Mouse (Mus musculus): ENCODE data around the gene Tmem87a. TPM values are rescaled to one million over a fixed set of nuclear protein-coding genes. Genes with fewer than 3 reads are reported as not detected.

Gene Tmem87a
- polyA plus RNA-seq, 1 experiment from 2014 or later = 26.1 TPM

DNA sequence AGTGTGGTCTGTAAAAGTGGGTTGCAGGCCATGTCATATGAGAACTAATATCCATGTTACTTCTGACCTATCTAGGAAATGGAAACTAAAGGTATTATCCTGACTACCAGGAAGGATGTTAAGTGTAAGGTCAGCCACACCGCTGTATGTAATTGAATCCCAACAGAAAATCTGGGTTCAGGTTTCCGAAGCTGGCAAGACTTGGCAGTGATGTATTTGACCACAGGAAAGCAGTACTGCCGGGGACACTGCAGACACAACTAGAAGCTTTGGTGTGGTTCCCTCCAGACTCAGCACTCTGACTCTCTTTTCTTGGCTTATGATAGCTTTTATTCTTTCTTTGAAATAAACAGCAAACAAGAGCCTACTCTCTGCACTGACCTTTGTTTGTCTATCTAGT is 37.4 kb downstream of the Tmem87a start:
- no peak for DNase-seq (ENCODE audit: low spot score)

DNA sequence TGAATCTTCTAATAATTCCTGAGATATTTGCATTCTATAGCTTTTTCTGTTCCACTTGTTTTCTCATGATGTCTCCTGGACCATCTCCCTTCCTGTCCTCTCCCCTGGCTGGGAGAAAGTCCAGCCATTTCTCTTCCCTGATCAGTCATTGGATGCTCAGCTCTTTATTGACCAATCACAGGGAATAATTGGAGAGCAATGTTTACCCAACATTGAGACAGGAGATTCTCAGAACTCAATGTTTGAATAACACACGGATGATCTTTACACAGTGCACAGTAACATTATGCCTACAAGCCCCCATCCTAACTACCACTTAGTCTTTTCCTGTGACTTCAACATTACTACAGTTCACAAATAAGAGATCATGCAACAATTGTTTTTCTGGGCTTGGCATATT is 43.5 kb downstream of the Tmem87a start:
- no peak for DNase-seq (ENCODE audit: low spot score)

DNA sequence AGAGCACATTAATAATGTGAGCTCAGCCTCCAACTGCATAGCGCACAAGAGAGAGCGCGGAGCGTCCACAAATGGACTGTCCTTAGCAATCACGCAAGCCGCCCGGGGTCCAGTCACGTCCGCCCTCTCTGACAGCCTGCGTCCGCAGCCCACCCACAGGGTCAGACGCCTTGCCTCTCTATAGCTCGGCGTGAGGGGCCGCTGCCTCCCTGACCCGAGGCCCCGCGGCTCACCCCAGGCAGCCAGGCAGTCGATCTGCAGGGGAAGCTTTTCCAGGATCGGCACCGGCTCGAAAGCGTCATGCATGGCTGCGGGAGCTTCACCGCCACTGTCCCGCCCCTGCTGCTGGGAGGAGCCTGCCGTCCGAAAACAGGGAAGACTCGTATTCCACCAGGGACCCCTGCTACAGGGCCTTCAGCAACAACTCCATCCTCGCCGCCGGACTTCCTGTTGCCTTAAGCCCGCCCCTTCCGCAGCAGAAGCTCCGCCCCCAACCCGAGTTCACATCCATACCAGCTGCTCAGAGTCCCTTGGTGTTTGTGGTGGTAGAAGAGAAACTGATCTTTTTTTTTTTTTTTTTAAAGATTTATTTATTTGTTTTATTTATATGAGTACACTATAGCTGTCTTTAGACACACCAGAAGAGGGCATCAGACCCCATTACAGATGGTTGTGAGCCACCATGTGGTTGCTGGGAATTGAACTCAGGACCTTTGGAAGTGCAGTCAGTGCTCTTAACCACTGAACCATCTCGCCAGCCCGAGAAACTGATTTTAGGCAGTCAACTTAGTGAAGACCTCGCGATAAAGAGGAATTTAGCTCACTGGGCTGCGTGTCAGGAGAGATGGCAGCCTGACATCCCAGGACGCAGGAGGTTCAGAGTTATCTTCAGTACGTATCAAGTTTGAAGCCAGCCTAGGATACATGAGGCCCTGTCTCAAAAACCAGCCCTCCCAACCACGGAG is 50.9 kb downstream of the Tmem87a start, which contains the start of gene Vps39:
Gene Vps39, minus strand, starts transcription at position 456 of the 965 bp plus-strand sequence.
- DNase-seq (ENCODE audit: low spot score) = peak; percentile 87

- no peak for DNase-seq (ENCODE audit: low spot score)
Measured at GRCm38 (mm10) chr2:120351321-120351720, 52.6 kb downstream of the Tmem87a start.

- peak; percentile 30 for DNase-seq (ENCODE audit: low spot score)
Measured at GRCm38 (mm10) chr2:120348120-120348519, 55.8 kb downstream of the Tmem87a start.

DNA sequence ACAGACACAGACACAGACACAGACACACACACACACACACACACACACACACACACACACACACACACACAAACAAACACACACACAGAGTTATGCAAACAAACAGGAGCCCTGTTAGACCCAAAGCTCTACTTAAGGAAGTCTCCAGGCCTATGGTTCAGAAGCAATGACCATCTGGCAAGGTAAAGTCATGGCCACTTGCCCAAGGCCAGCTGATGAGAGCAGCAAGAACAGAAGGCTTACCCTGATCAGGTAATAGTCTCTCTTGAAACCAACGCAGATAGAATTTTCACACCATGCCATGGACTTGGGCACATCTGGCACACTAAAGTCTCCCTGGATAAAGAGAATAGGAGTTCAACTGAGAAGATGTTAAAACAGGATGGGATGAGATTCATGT is 62.2 kb downstream of the Tmem87a start:
- DNase-seq (ENCODE audit: low spot score) = no peak

GRCm38 (mm10) chr2:120337886-120338285 is 66.0 kb downstream of the Tmem87a start:
- no peak for DNase-seq (ENCODE audit: low spot score)

DNA sequence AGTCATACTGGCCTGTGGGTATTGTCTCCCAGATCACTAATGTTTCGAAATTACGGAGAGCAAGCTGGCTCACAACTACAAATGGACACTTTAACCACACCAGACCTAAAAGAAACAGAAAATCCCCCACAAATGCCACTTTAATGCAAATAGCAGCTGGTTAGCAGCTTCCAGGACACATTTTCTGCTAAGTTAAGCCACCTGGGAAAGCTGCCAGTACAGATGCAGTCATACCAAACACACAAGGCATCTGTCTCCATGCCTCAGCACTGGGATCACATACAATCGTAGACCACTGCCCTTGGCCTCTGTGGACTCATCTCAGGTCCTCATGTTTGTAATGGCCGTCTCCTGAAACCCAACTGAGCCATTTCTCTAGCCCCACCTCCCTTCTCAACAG is 72.3 kb downstream of the Tmem87a start:
- no peak for DNase-seq (ENCODE audit: low spot score)

GRCm38 (mm10) chr2:120315077-120315476 is 88.8 kb downstream of the Tmem87a start:
- DNase-seq (ENCODE audit: low spot score) = no peak

DNA sequence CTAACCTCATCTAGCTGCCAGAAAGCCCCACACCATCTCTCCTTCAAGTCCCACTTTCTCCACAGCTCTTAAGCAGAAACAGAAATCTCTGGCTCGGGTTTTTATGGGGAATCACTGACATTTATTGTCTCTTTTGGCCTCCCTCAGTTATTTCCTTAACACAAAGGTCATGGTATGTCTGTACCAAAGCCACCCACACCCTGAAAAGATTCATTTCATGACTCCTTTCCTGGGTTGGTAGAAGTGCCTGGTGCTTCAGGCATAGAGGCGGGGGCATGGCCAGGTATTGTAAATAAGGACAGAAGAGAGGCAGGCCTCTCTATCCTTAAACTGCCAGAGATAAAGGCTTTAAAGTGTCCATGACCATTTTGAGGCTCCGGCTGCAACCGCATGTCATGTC is 89.4 kb downstream of the Tmem87a start:
- DNase-seq (ENCODE audit: low spot score) = no peak

DNA sequence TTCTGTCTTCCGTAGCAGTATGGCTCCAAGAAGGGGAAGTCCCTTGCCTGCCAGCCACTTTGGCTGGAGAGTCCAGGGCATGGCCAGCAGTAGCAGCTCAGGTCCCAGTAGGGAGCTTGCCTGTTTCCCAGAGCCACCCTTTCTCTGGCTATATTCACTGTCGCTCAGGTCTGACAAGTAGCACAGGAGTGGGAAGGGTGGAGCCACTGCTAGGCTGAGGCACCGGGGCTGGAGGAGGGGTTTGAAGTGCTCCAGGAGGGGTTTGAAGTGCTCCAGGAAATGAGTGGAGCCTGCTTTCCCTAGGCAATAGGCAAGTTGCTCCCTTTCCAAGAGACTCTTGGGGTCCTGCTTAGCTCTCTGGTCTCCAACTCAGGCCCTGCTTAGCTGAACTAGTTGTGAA is 89.9 kb downstream of the Tmem87a start, which contains the start of gene Pla2g4f:
Gene Pla2g4f, minus strand, starts transcription at position 190 of the 400 bp plus-strand sequence.
- DNase-seq (ENCODE audit: low spot score) = no peak

GRCm38 (mm10) chr2:120312276-120312825 is 91.6 kb downstream of the Tmem87a start:
- no peak for DNase-seq (ENCODE audit: low spot score)

Other genes with a start within 250 kb of the Tmem87a start
- 33.4 and 34.5 TPM in 2 replicates for gene Ehd4, start 249.5 kb downstream of the Tmem87a start, polyA plus RNA-seq (2015; fragmentation: Nextera tagmentation; extraction: Ambion mirVana)
- gene Pla2g4e, start 158.8 kb downstream of the Tmem87a start, polyA plus RNA-seq (2015; fragmentation: Nextera tagmentation; extraction: Ambion mirVana) = 0.09 TPM in 2 replicates
- gene Pla2g4d, start 114.9 kb downstream of the Tmem87a start, polyA plus RNA-seq (2015; fragmentation: Nextera tagmentation; extraction: Ambion mirVana) = 0.08 and 0.13 TPM in 2 replicates
- 0.30 and 0.32 TPM in 2 replicates for gene Pla2g4f, start 89.9 kb downstream of the Tmem87a start, polyA plus RNA-seq (2015; fragmentation: Nextera tagmentation; extraction: Ambion mirVana)
- gene Vps39, start 51.0 kb downstream of the Tmem87a start, polyA plus RNA-seq (2015; fragmentation: Nextera tagmentation; extraction: Ambion mirVana) = 25.4 and 25.7 TPM in 2 replicates
- 24.1 and 31.9 TPM in 2 replicates for gene Ganc, start 217 bp downstream of the Tmem87a start, polyA plus RNA-seq (2015; fragmentation: Nextera tagmentation; extraction: Ambion mirVana)
- gene Capn3, start 51.9 kb upstream of the Tmem87a start, polyA plus RNA-seq (2015; fragmentation: Nextera tagmentation; extraction: Ambion mirVana) = 90.9 and 99.1 TPM in 2 replicates
- 50.0 and 59.5 TPM in 2 replicates for gene Zfp106, start 159.7 kb upstream of the Tmem87a start, polyA plus RNA-seq (2015; fragmentation: Nextera tagmentation; extraction: Ambion mirVana)
- 33.9 and 40.6 TPM in 2 replicates for gene Snap23, start 163.6 kb upstream of the Tmem87a start, polyA plus RNA-seq (2015; fragmentation: Nextera tagmentation; extraction: Ambion mirVana)
- 20.5 and 25.8 TPM in 2 replicates for gene Haus2, start 205.3 kb upstream of the Tmem87a start, polyA plus RNA-seq (2015; fragmentation: Nextera tagmentation; extraction: Ambion mirVana)
- 22.0 and 25.2 TPM in 2 replicates for gene Lrrc57, start 205.4 kb upstream of the Tmem87a start, polyA plus RNA-seq (2015; fragmentation: Nextera tagmentation; extraction: Ambion mirVana)
- 1.5 and 2.3 TPM in 2 replicates for gene Stard9, start 225.0 kb upstream of the Tmem87a start, polyA plus RNA-seq (2015; fragmentation: Nextera tagmentation; extraction: Ambion mirVana)